Mouse (Mus musculus): ENCODE data around the gene 4930404N11Rik. TPM values are rescaled to one million over a fixed set of nuclear protein-coding genes. Genes with fewer than 3 reads are reported as not detected.
A peak's percentile ranks its signal among the peaks of the same experiment; 100 is the strongest.

Gene 4930404N11Rik
- polyA plus RNA-seq, 1 experiment from 2014 or later = 2.9 TPM

DNA sequence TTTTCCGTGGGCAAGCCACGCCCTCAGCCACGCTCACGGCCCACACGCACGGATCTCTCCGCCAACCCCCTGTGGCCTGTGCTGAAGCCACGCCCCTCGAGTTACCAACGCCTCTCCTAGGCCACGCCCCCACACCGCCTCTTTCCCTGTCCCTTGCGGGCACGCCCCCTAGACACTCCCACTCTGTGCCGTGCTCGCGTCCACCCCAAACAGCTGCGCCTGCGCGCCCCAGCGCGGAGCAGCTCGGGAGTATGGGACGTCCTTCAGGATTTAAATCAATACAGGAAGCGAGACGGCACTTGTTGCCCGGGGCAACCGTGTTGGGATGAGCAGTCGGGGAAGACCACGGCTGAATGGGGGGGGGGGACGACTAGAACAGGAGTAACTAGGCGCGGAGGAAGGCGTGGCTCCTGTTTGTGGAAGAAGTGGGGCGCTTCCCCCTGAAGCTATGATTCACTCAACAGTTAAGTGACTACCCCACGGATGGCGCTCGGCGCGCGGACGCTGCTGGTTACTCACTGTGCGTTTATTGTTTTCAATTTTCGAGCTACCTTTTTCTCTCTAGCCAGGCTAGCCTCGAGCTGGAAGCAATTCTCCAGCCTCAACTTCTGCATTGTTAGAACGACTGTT is 13.1 kb upstream of the 4930404N11Rik start:
- peak overlapping the region; percentile 88 for H3K4me3 ChIP-seq (replicated peaks; ENCODE audit: low read length)
- H3K27ac ChIP-seq (ENCODE audit: low read length) = peak overlapping the region; percentile 84
- H3K4me1 ChIP-seq (ENCODE audit: control insufficient read depth, insufficient read depth, low read length) = peaks cover 26% of the 10 kb centered on the region
- H3K4me2 ChIP-seq (ENCODE audit: low read depth, low read length) = peak overlapping the region; percentile 75
- no peaks in the 10 kb centered on the region for H3K27me3 ChIP-seq (ENCODE audit: control insufficient read depth, insufficient read depth, low read length)
- H3K9me3 ChIP-seq (replicated peaks; ENCODE audit: control insufficient read depth, low read length) = no peaks in the 10 kb centered on the region
- peak overlapping the region; percentile 74 for H3K9ac ChIP-seq (ENCODE audit: low read length)
- ATAC-seq (ENCODE audit: insufficient read depth, low FRiP score) = peak; percentile 97
- WGBS = under 1% methylated on average over 46 of the region's 46 CpGs
- peaks cover 8% of the 10 kb centered on the region; the same call in 1 of the 2 replicates for H3K36me3 ChIP-seq (ENCODE audit: control insufficient read depth, insufficient read depth, low read length)

GRCm38 (mm10) chr10:81377793-81378552 is 12.4 kb upstream of the 4930404N11Rik start, which contains the start of gene Fzr1:
TSS of gene Fzr1 (minus strand) at chr10:81378516.
- Histone ChIP-seq H3K4me1 (ENCODE audit: control insufficient read depth, insufficient read depth, low read length) (peaks cover 26% of the 10 kb centered on the region), H3K27me3 (ENCODE audit: control insufficient read depth, insufficient read depth, low read length) (no peaks in the 10 kb centered on the region), H3K9ac (ENCODE audit: low read length) (peak within 1 kb of the TSS; percentile 95), H3K36me3 (ENCODE audit: control insufficient read depth, insufficient read depth, low read length) (peaks cover 8% of the 10 kb centered on the region; the same call in 1 of the 2 replicates), H3K4me3 (replicated peaks; ENCODE audit: low read length) (peak within 1 kb of the TSS; percentile 88), H3K9me3 (replicated peaks; ENCODE audit: control insufficient read depth, low read length) (no peaks in the 10 kb centered on the region), H3K4me2 (ENCODE audit: low read depth, low read length) (peak within 1 kb of the TSS; percentile 75), H3K27ac (ENCODE audit: low read length) (peak within 1 kb of the TSS; percentile 84)
- WGBS = under 1% methylated on average over 55 of the region's 59 CpGs
- peak; percentile 8; the same call in 1 of the 2 replicates for ATAC-seq (ENCODE audit: insufficient read depth, low FRiP score)

GRCm38 (mm10) chr10:81377362-81377664 is 11.7 kb upstream of the 4930404N11Rik start:
- Histone ChIP-seq H3K9me3 (replicated peaks; ENCODE audit: control insufficient read depth, low read length) (no peaks in the 10 kb centered on the region), H3K9ac (ENCODE audit: low read length) (peak overlapping the region; percentile 95), H3K4me2 (ENCODE audit: low read depth, low read length) (peak overlapping the region; percentile 74), H3K36me3 (ENCODE audit: control insufficient read depth, insufficient read depth, low read length) (peaks cover 8% of the 10 kb centered on the region; the same call in 1 of the 2 replicates), H3K4me1 (ENCODE audit: control insufficient read depth, insufficient read depth, low read length) (peaks cover 26% of the 10 kb centered on the region), H3K27me3 (ENCODE audit: control insufficient read depth, insufficient read depth, low read length) (no peaks in the 10 kb centered on the region), H3K4me3 (replicated peaks; ENCODE audit: low read length) (peak overlapping the region; percentile 88), H3K27ac (ENCODE audit: low read length) (peak overlapping the region; percentile 67)
- 30% methylated on average over 2 of the region's 2 CpGs for WGBS
- no peak for ATAC-seq (ENCODE audit: insufficient read depth, low FRiP score)

GRCm38 (mm10) chr10:81376561-81377361 is 11.1 kb upstream of the 4930404N11Rik start:
- ATAC-seq (ENCODE audit: insufficient read depth, low FRiP score) = no peak

GRCm38 (mm10) chr10:81375322-81375721 is 9.7 kb upstream of the 4930404N11Rik start:
- WGBS = 95% methylated on average over 10 of the region's 10 CpGs
- no peaks in the 10 kb centered on the region for H3K27me3 ChIP-seq (ENCODE audit: control insufficient read depth, insufficient read depth, low read length)
- no peak for ATAC-seq (ENCODE audit: insufficient read depth, low FRiP score)
- no peak overlapping the region for H3K9ac ChIP-seq (ENCODE audit: low read length)
- H3K27ac ChIP-seq (ENCODE audit: low read length) = no peak overlapping the region
- H3K4me2 ChIP-seq (ENCODE audit: low read depth, low read length) = no peak overlapping the region
- H3K4me1 ChIP-seq (ENCODE audit: control insufficient read depth, insufficient read depth, low read length) = peaks cover 26% of the 10 kb centered on the region
- no peak overlapping the region for H3K4me3 ChIP-seq (replicated peaks; ENCODE audit: low read length)
- H3K36me3 ChIP-seq (ENCODE audit: control insufficient read depth, insufficient read depth, low read length) = peaks cover 22% of the 10 kb centered on the region; the same call in 1 of the 2 replicates
- no peaks in the 10 kb centered on the region for H3K9me3 ChIP-seq (replicated peaks; ENCODE audit: control insufficient read depth, low read length)

More at GRCm38 (mm10) chr10:81376561-81377361, 11.1 kb upstream of the 4930404N11Rik start:
- H3K9ac ChIP-seq (ENCODE audit: low read length) = peak overlapping the region; percentile 95
- peaks cover 26% of the 10 kb centered on the region for H3K4me1 ChIP-seq (ENCODE audit: control insufficient read depth, insufficient read depth, low read length)
- peak overlapping the region; percentile 74 for H3K4me2 ChIP-seq (ENCODE audit: low read depth, low read length)
- peak overlapping the region; percentile 88 for H3K4me3 ChIP-seq (replicated peaks; ENCODE audit: low read length)
- H3K36me3 ChIP-seq (ENCODE audit: control insufficient read depth, insufficient read depth, low read length) = peaks cover 8% of the 10 kb centered on the region; the same call in 1 of the 2 replicates
- WGBS = 30% methylated on average over 6 of the region's 6 CpGs
- no peaks in the 10 kb centered on the region for H3K27me3 ChIP-seq (ENCODE audit: control insufficient read depth, insufficient read depth, low read length)
- H3K27ac ChIP-seq (ENCODE audit: low read length) = peak overlapping the region; percentile 67
- no peaks in the 10 kb centered on the region for H3K9me3 ChIP-seq (replicated peaks; ENCODE audit: control insufficient read depth, low read length)

DNA sequence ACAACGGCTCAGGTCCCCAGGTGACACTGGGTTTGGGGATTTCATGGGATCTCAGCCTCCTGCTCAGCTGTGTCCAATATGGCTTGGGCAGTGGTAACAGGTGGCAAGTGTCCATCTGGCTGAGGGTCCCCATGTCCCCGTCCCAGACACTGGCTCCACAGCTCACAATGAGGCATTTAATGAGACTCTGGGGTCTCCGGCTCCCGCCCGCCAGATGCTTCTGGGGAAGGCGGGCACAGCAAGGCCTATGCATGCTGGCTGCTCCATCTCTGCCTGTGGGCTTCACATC is 1.5 kb upstream of the 4930404N11Rik start:
- ATAC-seq (ENCODE audit: insufficient read depth, low FRiP score) = no peak
- Histone ChIP-seq H3K27ac (ENCODE audit: low read length) (no peak overlapping the region), H3K9me3 (replicated peaks; ENCODE audit: control insufficient read depth, low read length) (no peaks in the 10 kb centered on the region), H3K4me1 (ENCODE audit: control insufficient read depth, insufficient read depth, low read length) (peaks cover 36% of the 10 kb centered on the region), H3K36me3 (ENCODE audit: control insufficient read depth, insufficient read depth, low read length) (peaks cover 42% of the 10 kb centered on the region), H3K4me2 (ENCODE audit: low read depth, low read length) (no peak overlapping the region), H3K9ac (ENCODE audit: low read length) (no peak overlapping the region), H3K27me3 (ENCODE audit: control insufficient read depth, insufficient read depth, low read length) (peaks cover 10% of the 10 kb centered on the region; the same call in 1 of the 2 replicates), H3K4me3 (replicated peaks; ENCODE audit: low read length) (no peak overlapping the region)
- WGBS = 92% methylated on average over 6 of the region's 6 CpGs

DNA sequence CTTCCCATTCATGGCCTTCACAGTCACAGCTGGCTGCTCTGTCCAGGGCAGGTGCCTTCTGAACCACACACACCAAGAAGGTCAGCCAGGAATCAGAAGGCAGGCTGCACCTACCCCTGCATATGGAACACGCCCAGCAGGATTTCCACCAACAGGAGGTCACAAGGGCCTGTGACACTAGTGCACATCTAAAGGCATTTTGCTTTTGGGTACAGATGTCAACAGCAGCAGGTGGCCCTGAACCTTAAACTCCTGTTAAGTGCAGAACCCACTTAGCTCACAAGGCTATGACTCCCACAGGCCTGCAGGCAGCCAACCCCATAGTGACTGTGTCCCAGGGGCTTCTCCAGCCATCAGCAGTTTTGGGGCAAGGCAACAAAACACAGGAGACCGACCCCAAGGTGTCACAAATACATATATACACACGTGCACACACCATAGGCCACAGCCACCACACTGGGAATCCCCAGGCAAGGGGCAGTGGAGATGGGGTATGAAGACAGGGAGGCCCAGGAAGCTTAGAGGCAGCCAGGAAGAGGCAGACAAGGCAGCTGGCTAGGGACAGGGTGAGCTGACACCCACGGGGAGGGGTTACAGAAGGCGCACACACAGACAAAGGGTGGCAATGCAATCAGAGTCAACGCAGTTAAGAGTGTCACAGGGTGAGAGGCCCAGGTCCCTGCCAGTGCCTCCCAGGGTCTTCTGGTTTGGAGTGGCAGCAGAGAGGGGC is 1.0 kb upstream of the 4930404N11Rik start:
- no peak overlapping the region for H3K9ac ChIP-seq (ENCODE audit: low read length)
- peaks cover 40% of the 10 kb centered on the region for H3K36me3 ChIP-seq (ENCODE audit: control insufficient read depth, insufficient read depth, low read length)
- no peaks in the 10 kb centered on the region for H3K9me3 ChIP-seq (replicated peaks; ENCODE audit: control insufficient read depth, low read length)
- peaks cover 10% of the 10 kb centered on the region; the same call in 1 of the 2 replicates for H3K27me3 ChIP-seq (ENCODE audit: control insufficient read depth, insufficient read depth, low read length)
- peaks cover 41% of the 10 kb centered on the region for H3K4me1 ChIP-seq (ENCODE audit: control insufficient read depth, insufficient read depth, low read length)
- peak overlapping the region; percentile 31 for H3K27ac ChIP-seq (ENCODE audit: low read length)
- H3K4me3 ChIP-seq (replicated peaks; ENCODE audit: low read length) = no peak overlapping the region
- ATAC-seq (ENCODE audit: insufficient read depth, low FRiP score) = no peak
- whole genome bisulfite sequencing = 73% methylated on average over 6 of the region's 6 CpGs
- no peak overlapping the region for H3K4me2 ChIP-seq (ENCODE audit: low read depth, low read length)

DNA sequence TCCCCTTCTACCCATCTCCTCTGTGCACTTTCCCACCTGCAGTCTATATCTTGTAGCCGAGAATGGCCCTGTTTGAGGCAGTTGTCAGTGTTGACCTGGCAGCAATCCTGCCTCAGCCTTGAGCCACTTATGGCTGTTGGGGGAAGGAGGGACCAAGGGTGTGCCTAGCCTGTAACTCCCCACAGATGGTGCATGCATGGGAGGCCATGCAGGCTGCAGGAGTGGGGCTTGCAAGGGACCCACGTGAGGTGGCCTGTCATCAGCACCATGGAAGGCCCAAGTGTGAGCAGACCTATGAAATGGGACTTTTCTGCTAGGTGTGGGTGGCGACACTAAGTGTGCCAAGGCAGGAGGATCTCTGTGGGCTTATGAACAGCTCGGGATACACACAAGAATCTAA is 543 bp downstream of the 4930404N11Rik start:
- H3K27me3 ChIP-seq (ENCODE audit: control insufficient read depth, insufficient read depth, low read length) = peaks cover 10% of the 10 kb centered on the region; the same call in 1 of the 2 replicates
- no peak overlapping the region for H3K4me3 ChIP-seq (replicated peaks; ENCODE audit: low read length)
- H3K4me2 ChIP-seq (ENCODE audit: low read depth, low read length) = no peak overlapping the region
- no peak overlapping the region for H3K9ac ChIP-seq (ENCODE audit: low read length)
- H3K27ac ChIP-seq (ENCODE audit: low read length) = peak overlapping the region; percentile 31; the same call in 1 of the 2 replicates
- H3K9me3 ChIP-seq (replicated peaks; ENCODE audit: control insufficient read depth, low read length) = no peaks in the 10 kb centered on the region
- WGBS = 43% methylated on average over 4 of the region's 4 CpGs
- H3K36me3 ChIP-seq (ENCODE audit: control insufficient read depth, insufficient read depth, low read length) = peaks cover 27% of the 10 kb centered on the region
- ATAC-seq (ENCODE audit: insufficient read depth, low FRiP score) = no peak
- H3K4me1 ChIP-seq (ENCODE audit: control insufficient read depth, insufficient read depth, low read length) = peaks cover 52% of the 10 kb centered on the region
